Mouse (Mus musculus) C2C12 (cell line): ENCODE measurements at regions not wholly inside any gene's neighbourhood (a gene's known extent, or its start where the extent isn't known, plus 50 kb on each side); places are given as distances from the start of the nearest gene placed in this dataset.

Experiments
- CEBPB ChIP-seq: IDR thresholded peaks from one replicate; pipeline ENCODE4 v1.6.1; 2011; ENCODE audit warnings: low read depth, mild to moderate bottlenecking, control low read depth, moderate library complexity
- CTCF ChIP-seq: IDR thresholded peaks from one replicate; pipeline ENCODE4 v1.5.1; 2011; ENCODE audit not compliant: control insufficient read depth, insufficient read depth, insufficient read length
- FOSL1 ChIP-seq: IDR thresholded peaks from one replicate; pipeline ENCODE4 v1.8.0; 2011; ENCODE audit warnings: mild to moderate bottlenecking, low read length; ENCODE audit not compliant: poor library complexity, insufficient read depth, severe bottlenecking
- MAX ChIP-seq: IDR thresholded peaks from one replicate; pipeline ENCODE4 v1.6.1; 2011; ENCODE audit warnings: mild to moderate bottlenecking, control low read depth
- MYOG ChIP-seq: IDR thresholded peaks from one replicate; pipeline ENCODE4 v1.6.1; 2011; ENCODE audit not compliant: control insufficient read depth, insufficient read length; ENCODE audit errors: extremely low read depth
- USF1 ChIP-seq: IDR thresholded peaks from one replicate; pipeline ENCODE4 v1.6.1; 2011; ENCODE audit warnings: low read depth, mild to moderate bottlenecking, control low read depth, moderate library complexity

DNA sequence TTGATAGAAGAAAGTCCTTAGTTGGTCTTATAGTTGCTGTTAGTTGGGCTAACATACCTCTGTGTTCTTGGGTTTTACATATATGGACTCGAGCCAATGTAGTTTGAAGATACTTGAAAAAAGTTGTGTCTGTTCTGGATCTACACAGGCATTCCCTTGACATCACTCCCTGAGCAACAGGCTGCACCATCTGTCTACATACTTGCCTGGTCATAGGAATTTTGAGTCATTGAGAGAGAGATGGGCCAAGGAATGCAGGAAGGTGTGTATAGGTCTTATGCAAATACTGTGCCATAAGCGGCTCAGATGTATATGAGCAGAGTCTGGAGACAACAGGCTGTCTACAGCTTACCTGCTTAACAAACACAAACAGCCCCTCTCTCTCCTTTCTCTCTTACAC, 122.9 kb downstream of the Asb1 start:
- TF ChIP-seq CTCF (no peak), FOSL1 (no peak), MYOG (no peak), USF1 (no peak), CEBPB (no peak), MAX (no peak)
